Mouse (Mus musculus) cerebellum, adult 11 months (tissue): ENCODE measurements around the gene Nyap2.
"Not testable (repeated sequence)": the region's sequence is repeated elsewhere in the genome, so short reads cannot be mapped to it uniquely, and the experiment has no call there.

Source experiments
- DNase-seq: peaks from one replicate; pipeline ENCODE4 v3.0.0; 2022

The Nyap2 gene

GRCm38 (mm10) chr1:81209536-81209935 is 132.8 kb downstream of the Nyap2 start:
- DNase-seq, result no peak

- no peak for DNase-seq
Observed at GRCm38 (mm10) chr1:81211491-81211890, 134.7 kb downstream of the Nyap2 start.

- DNase-seq, result no peak
Observed at GRCm38 (mm10) chr1:81219790-81220189, 143.0 kb downstream of the Nyap2 start.

GRCm38 (mm10) chr1:81231759-81232406 is 155.1 kb downstream of the Nyap2 start:
- DNase-seq, result no peak

GRCm38 (mm10) chr1:81232407-81232789 is 155.6 kb downstream of the Nyap2 start:
- not testable (repeated sequence) for DNase-seq

- no peak for DNase-seq
Observed at GRCm38 (mm10) chr1:81248447-81249205, 171.9 kb downstream of the Nyap2 start.

GRCm38 (mm10) chr1:81250068-81250467 is 173.3 kb downstream of the Nyap2 start:
- no peak for DNase-seq

- DNase-seq, result no peak
Observed at GRCm38 (mm10) chr1:81266441-81266840, 189.7 kb downstream of the Nyap2 start.

GRCm38 (mm10) chr1:81280978-81281377 is 204.2 kb downstream of the Nyap2 start:
- no peak for DNase-seq

- DNase-seq, result no peak
Observed at GRCm38 (mm10) chr1:81285633-81286032, 208.9 kb downstream of the Nyap2 start.

- peak; percentile 6 for DNase-seq
Observed at GRCm38 (mm10) chr1:81287088-81287487, 210.3 kb downstream of the Nyap2 start.

GRCm38 (mm10) chr1:81300735-81301134 is 224.0 kb downstream of the Nyap2 start:
- DNase-seq, result peak; percentile 12

GRCm38 (mm10) chr1:81301661-81302060 is 224.9 kb downstream of the Nyap2 start:
- peak; percentile 23 for DNase-seq

- DNase-seq, result no peak
Observed at GRCm38 (mm10) chr1:81303389-81303788, 226.6 kb downstream of the Nyap2 start.

- DNase-seq, result no peak
Observed at GRCm38 (mm10) chr1:81307407-81307806, 230.7 kb downstream of the Nyap2 start.

GRCm38 (mm10) chr1:81307934-81308333 is 231.2 kb downstream of the Nyap2 start:
- DNase-seq, result no peak

GRCm38 (mm10) chr1:81310087-81310626 is 233.4 kb downstream of the Nyap2 start:
- peak; percentile 26 for DNase-seq

- peak; percentile 50 for DNase-seq
Observed at GRCm38 (mm10) chr1:81316403-81316994, 239.7 kb downstream of the Nyap2 start.

- DNase-seq, result no peak
Observed at GRCm38 (mm10) chr1:81316995-81317413, 240.3 kb downstream of the Nyap2 start.

GRCm38 (mm10) chr1:81387722-81388121 is 311.0 kb downstream of the Nyap2 start:
- DNase-seq, result no peak
